Mouse (Mus musculus) layer of hippocampus, postnatal 25 days (tissue): ENCODE measurements around the gene Synpr. TPM values are rescaled to one million over a fixed set of nuclear protein-coding genes. Genes with fewer than 3 reads are reported as not detected.
"Not testable (repeated sequence)": the region's sequence is repeated elsewhere in the genome, so short reads cannot be mapped to it uniquely, and the experiment has no call there.

ENCODE experiments used
- DNase-seq, 2 experiments: peaks; one replicate each; pipeline ENCODE4 v3.0.0; 2022; ENCODE audit warnings: mixed read lengths in 2 of 2, low spot score in 1 of 2; ENCODE audit errors: extremely low spot score in 1 of 2
- total RNA-seq, 2 experiments: library from RNA; stranded (reverse); gene quantifications; 2 replicates each; pipeline ENCODE4 v1.2.3; 2021

Gene Synpr
- 100 to 1,000 TPM; 192 to 194 TPM for total RNA-seq

DNA sequence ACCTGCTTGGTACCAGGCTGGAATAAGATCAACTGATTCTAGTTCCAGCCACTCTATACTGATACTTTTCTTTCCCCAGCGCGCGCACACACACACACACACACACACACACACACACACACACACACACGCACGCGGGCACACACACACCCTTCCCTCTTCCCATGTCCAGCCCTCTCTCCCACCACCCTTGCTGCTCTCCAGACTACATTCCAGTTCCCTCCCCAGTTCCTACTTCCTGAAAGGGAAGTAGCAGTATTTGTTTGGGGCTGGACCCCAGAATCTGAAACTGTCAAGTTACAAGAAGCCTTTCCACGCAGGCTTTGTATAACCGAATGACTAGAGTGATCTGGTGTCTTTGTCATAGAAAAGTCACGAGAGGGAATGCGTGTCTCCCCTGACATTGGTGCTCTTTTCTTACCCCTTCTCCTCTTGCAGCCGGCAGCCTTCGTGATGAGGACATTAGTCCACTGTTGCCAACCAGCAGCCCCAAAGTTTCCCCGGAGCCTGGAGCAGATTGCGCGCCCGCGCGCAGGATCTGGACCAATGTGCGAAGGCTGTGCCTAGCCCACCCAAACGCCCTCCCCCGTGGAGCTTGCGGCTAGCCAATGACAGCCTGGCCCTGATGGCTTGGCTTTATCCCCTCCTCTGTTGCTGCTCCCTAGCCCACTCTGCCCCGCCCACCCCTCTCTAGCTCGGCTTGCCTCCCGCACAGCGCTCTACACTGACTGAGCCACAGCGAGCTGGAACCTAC lies at the start of gene Synpr:
TSS of gene Synpr (plus strand) at position 690 of the 754 bp plus-strand sequence.
- DNase-seq: peak; percentile 51 to 60

DNA sequence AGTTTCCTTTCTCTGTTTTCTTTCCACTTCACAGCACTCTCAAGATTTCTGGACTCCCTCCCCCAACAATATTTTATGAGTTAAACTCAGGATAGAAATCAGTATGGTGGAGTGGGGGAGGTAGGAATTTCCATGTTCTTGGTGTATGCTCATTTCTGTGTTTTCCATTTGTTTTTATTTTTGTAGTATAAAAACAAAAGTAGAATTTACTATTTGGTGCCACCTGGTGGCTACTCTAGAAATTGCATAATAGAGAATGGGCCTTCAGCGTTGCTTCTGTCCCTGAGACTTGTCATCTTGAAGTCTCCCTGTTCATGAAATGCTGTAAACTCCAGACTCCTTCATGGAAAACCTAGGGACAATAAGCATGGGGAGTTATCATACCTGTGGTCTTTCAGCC lies 47.7 kb upstream of the Synpr start:
- peak in 1 of 2 experiments; percentile 56 for DNase-seq

DNA sequence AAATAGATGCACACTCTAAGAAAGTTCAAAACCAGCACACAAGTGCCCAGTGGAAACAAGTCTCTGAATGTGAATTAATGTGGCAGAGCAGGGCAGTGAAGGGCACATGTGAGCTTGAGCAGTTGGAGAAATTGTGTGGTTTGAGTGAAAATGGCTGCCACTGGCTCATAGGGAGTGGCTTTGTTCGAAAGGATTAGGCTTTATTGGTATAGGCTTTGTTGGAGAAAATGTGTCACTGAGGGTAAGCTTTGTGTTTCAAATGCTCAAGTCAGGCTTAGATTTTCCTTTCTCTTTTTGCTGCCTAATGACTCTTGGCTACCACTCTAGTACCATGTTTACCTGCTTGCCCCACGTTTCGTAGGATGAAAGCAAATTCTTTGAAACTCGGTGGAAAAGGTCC lies 37.1 kb upstream of the Synpr start:
- no peak for DNase-seq

DNA sequence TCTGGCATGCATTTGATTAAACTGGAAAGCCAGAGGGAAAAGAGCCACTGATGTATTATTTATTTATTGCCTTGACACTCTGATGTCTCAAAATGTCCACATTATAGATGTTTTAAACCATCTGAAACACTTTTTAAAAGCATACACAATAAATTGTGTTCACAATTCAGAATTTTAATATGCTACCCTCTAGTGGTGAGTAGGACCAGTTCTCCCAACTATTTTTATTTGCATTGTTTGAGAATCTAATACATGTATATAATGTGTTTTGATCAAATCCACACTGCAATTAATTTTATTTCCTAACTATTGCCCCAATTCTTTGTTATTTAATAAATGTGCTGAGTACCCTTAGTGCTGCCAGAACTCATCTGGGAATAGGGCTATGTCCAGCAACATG lies 35.2 kb upstream of the Synpr start:
- DNase-seq: no peak

DNA sequence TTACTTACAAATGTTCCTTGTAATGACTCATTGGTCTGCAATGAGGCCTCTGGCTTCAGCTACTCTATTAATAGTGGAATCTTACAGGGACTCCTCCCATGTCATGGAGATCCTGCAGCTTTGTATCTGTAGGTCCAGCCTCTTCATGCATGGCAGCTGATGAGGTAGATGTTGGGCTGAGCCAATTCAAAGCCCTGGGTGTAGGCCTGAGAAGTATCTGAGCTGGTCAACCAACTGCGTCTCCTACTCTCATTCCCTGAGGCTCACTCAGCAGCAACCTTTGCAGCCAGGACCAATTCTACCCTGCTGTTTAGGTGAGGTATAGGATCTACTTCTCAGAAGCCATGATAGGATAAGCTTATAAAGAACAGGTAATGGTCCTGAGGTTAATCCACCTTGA lies 32.0 kb upstream of the Synpr start:
- no peak for DNase-seq

DNA sequence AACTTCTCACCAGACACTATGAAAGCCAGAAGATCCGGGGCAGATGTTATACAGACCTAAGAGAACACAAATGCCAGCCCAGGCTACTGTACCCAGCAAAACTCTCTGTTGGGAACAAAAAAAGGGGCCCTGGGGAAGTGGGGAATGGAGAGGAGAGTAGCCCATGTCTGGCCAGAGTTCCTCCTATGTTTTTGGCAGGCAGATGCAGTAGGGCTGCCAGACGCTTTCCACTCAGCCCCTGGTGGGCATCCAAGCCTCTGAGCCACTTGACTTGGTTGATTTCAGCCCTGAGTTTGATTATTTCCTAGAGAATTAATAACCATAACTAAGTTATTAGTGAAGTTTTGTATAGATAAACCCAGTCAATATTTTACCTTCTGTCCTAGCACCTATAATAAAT lies 29.8 kb upstream of the Synpr start:
- not testable (repeated sequence) for DNase-seq

DNA sequence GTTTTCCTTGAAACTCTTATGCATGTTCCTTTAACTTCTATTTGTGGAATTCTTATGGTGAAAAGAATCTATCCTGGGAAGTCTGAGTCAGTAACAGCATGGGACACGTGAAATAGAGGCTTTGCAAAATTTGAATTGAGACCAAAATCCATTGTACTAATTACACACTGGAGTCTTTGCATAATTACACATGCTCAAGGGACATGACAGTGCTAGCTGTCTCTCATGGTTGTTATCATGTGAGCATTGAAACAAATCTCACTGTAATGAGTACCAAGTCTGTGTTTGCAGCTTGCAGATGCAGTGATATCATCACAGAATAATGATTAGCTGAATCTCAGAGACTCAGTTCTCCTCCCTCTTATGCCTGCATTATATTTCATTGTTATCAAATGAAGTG lies 22.2 kb upstream of the Synpr start:
- DNase-seq: no peak

DNA sequence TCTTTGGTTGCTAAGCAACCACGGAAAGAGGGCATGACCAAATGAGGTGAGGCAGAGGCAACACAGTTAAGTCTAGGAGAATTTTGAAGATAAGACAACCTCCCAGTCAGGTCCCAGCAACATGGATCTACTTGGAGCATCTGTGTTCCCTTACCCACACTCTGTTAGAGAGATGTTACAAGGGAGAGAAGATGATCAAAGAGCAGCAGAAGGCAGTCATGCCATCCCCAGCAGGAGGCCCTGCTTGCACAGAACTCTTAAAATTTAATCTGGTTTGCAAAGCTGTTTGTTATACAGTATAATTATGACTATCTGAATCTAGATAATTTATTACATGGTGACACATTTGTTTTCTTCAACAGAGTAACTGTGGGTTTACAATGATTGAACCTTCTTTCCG lies 18.2 kb upstream of the Synpr start:
- DNase-seq: no peak

DNA sequence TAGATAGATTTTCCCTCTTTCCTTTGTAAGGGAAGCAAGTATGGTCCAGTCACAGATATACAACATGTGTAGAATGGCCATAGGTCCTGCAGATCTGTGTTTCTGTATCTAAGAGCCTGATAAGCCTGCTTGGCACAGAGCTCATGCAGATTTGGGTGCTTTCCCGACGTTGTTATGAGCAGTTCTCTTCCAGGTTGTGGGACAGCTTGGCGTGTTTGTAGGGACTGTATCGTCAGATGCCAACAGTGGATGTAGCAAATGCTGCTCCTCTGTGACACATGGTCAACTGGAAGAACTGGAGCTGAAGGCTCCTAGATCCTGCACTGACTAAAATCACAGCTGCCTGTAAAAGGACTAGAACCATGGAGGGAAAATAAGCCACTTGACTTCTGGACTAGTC lies 17.4 kb upstream of the Synpr start:
- DNase-seq: peak in 1 of 2 experiments; percentile 21

DNA sequence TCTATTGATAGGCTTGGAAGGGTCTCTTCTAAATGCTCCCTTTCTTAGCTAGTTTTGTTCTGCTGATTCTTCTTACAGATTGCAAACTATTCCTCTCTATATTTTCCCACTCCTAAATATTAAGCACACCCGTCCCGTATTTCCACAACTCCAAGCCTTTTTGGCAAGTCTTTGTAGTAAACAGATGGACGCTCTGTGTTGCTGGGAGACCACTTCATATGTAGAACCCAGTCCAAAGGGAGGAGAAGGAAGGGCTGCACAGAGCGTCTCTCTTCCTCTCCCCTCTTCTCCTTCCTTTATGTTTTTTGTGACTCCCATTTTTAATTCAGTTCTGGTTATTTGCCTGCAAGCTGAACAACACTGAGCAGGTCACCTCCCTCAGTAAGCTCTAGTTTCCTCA lies 1.4 kb upstream of the Synpr start:
- no peak for DNase-seq

DNA sequence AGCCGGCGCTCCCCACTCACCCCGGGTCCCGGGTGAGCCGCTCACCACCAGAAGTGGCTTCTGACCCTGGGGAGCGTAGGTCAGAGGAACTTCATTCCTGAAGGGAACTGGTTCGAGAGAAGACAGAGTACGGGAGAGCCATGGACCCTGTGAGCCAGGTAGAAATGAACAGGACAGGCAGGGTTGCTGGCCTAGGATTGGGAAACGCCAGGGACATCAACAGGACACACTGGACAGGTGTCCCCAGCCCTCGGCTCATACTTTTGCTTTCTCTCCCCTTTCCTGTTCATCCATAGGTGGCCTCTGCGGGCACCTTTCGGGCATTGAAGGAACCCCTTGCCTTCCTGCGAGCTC lies 242 bp downstream of the Synpr start:
- no peak for DNase-seq

DNA sequence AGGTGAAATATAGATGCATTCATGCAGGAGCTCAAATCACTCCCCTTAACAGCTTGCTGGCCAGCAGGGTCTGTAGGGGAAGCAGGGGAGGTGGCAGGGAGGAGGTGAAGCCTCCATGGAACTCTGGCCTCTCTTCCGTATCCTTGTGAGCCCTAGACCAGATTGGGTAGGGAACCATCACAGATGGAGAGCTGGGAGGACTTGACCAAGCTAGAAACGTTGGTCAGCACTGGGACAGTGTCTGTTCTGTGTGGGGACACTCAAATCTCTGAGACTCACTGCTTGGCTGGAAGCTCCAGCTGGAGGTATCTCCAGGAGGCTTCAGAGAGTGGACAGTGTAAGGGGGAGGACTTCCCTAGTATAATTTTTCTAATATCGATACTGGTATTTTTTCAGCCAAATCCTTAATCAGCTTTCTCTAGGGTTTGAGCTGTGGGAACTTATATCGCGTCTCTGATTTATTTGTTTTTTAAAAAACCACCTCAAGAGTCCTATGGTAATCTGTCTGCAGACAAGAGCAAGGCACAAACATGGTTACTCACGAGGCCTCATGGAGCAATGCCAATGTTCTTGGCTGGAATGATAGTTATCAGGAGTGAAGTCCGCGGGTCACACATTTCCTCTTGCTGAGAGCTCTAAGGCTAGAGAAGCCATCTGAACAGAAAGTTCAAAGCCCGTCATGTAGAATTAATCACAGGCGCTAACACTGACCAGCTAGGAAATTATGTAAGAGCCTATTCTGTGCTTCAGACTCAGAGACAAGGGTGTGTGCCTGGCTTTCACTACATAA lies 956 bp downstream of the Synpr start:
- peak in 1 of 2 experiments; percentile 7 for DNase-seq

DNA sequence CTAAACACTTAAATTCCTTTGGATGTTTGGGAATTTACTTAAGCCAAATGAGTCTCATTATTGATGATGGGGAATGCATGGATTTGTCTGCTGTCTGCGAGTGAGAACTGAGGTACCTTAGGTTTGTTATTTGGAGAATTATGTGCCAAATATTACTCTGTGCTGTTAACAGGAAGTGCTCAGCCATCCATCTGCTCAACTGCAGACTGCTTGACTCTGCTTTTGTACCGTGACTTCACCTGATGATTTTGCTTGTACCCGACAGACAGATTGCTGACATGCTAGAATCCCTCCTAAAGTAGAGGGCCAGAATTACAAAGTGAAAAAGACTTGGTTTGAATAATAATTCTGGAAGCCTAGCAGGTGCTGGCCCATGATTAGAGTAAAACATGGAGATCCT lies 9.6 kb downstream of the Synpr start:
- no peak for DNase-seq

DNA sequence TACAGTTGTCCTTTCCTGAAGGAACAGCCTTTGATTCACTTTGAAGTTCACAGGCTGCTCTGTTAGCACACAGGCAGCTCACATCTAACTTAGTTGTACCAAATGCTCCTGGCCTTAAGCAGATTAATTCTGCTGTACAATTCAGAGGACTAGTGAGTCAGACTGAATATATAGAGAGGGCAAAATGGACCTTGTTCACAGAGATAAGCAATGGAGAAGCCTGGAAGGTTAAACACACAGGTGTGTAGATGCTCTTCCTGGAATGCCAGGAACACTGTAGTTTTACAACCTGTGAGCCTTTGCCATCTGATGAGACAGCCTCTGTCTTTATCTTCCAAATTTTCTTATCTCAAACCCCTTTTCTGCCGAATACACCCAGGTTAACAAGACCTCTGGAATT lies 29.7 kb downstream of the Synpr start:
- DNase-seq: no peak

DNA sequence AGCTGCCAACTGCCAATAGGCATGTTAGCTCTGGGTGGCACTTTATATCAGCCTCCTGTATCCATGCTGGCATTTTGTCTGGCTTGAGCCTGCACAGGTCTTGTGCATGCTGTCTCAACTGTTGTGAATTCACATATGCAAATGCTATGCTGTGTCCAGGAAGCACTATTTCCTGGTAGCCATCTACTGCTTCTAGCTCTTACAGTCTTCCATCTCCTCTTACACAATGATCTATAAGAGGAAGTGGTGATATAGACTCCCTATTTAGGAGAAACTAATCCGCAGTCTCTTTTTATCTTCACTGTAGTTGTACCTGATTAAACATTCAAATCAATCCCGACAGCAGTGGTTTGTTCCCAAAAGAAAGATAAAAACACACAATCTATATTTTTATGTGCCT lies 43.9 kb downstream of the Synpr start:
- DNase-seq: no peak

DNA sequence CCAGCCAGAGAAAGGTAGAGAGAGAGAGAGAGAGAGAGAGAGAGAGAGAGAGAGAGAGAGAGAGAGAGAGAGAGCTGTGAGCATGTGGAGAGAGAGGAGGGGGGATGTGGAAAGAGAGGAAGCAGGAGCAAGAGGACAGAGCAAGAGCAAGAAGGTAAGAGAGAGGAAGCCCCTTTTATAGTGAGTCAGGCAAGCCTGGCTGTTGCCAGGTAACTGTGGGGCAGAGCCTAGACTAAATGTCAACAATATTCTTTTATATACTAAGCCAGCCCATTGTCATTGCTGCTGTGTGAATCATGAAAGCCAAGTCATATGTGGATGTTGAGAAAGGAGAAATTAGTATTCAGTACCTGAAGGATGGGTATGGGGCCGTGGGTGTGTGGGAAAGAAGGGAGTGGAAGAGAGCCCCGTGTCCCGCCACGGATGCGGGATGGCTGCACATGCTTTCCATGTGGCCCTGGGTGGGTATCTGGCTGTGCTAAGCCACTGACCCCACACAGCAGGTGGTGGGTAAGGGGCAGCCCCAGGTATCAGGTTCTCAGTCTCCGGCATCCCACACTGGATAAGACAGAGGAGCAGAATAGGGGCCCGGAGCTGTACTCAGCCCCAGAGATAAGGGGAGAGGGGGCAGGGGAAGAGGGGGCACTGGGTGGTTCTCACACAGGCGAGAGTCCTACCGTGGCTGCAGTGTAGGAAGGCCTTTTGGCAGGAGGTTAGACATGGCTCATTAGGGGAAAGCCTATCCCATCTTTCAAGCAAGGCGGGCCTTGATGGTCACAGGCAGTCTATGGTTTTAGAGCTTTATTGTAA lies 48.1 kb downstream of the Synpr start:
- no peak for DNase-seq

DNA sequence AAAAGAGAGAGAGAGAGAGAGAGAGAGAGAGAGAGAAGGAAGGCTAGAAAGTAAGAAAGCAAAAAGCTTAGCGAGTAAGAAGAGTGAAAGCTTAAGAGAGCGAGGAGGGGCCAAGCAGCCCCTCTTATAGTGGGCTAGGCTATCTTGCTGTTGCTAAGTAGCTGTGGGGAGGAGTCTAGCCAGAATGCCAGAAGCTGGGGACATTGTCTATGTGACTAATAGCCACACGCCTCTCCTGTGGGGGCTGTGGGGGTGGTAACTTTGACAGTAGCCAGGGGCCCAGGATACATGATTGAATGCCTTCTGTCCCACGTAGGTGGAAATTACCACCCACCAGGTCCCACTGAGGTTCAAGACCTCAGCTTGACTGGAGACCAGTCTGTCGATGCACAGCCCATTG lies 48.8 kb downstream of the Synpr start:
- DNase-seq: no peak

DNA sequence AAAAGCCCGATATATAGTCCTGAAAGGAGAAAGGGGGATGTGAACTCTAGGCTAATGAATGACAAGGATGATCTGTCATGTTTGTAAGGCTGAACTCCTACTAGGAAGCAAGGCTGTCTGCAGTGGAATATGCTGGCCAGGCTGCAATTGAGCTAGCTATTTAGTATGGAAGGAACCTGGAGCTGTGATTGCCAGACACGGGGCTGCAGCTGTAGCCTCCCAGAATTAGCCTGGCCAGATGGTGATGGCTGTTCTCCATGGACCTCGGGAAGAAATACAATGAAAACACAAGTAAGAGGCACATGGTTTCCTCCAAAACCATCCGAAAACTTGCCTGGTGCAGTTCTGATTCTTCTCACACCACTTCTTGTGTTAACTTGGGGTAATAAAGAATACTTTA lies 51.6 kb downstream of the Synpr start:
- DNase-seq: no peak

DNA sequence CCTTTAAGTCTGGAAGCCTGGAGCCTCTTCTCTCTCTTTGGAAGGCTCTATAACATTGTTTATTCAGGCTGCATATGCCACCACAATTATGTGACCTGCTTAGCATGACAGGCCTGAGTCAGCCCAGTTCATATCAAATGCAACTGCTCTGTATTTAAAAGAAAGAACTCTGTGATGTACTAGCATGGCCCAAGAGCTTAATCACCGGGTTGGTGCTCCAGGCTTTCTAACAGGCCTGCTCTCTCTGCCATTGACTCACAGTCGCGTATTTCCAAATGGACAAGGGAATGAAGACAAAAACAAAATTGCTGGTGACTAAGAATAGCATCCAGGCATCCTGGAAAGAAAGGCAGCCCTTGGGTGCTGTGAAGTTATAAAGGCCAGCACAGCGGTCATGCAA lies 56.1 kb downstream of the Synpr start:
- no peak for DNase-seq

DNA sequence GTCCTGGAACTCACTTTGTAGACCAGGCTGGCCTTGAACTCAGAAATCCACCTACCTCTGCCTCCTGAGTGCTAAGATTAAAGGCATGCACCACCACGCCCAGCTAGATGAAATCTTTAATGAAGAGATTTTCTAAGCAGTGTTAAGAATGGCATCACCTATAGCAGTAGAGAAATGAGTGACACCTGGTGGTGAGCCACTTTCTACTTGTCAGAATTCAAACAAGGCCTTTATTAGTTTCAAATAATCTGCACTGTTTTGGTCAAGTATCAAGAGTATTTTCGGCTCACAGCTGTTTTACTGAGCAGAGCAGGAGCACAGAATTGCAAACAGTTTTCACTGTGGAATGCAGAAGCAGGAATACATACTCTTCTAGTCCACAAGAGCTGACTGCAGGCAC lies 59.7 kb downstream of the Synpr start:
- no peak for DNase-seq

DNA sequence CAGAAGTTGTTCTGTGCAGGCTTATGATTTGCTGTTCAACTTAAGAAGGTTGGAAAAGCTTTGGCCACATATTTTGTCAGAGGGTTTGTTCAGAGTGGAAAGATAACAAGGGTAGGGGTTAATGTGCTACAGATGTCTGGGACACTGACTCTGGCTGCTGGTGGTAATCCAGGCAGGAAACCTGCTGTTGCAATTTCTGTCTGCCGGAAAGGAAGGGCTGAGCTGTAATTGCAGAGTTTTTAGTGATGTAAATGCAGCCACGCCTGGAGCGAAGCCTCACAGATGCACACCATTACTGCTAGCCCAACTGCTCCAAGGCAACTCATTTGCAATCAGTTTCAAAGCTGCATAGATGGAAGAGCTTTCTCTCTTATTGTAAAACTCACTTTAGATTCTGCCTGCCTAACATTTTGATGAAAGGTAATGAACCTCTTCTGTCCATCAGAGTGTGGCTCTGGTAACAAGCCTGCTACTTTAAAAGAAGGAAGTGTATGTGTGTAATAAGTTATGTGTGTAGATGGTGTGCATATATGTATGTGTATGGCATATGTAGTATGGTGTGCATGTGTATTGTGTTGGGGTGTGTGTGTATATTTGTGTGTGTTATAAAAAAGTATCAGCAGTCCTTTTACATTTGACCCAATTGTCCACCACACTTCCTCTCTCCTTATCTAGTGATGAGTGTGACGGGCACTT lies 64.7 kb downstream of the Synpr start:
- no peak for DNase-seq
